Mouse (Mus musculus): ENCODE results near the gene Psma6.

Psma6 gene

GRCm38 (mm10) chr12:55365083-55365482 lies 18.9 kb upstream of the Psma6 start:
- Histone ChIP-seq H3K9me3 (ENCODE audit: low read length) (no peaks in the 10 kb centered on the region), H3K4me1 (replicated peaks; ENCODE audit: low read depth, low read length) (peaks cover 8% of the 10 kb centered on the region; the same call in 1 of the 2 replicates), H3K4me3 (replicated peaks; ENCODE audit: low read length) (no peak overlapping the region), H3K36me3 (ENCODE audit: insufficient read depth, low read length) (peaks cover 15% of the 10 kb centered on the region), H3K27me3 (ENCODE audit: insufficient read depth, low read length) (no peaks in the 10 kb centered on the region)
- TF ChIP-seq POU5F1 (IDR thresholded peaks at IDR 0.05; ENCODE audit: borderline replicate concordance, low read length) (no peak), NANOG (IDR thresholded peaks at IDR 0.05; ENCODE audit: borderline replicate concordance, low read length) (no peak), CTCF (conservative IDR thresholded peaks at IDR 0.05; ENCODE audit: low read length) (no peak)

- no peak overlapping the region for H3K4me3 ChIP-seq (replicated peaks; ENCODE audit: low read length)
- peaks cover 17% of the 10 kb centered on the region for H3K4me1 ChIP-seq (replicated peaks; ENCODE audit: low read depth, low read length)
- TF ChIP-seq NANOG (IDR thresholded peaks at IDR 0.05; ENCODE audit: borderline replicate concordance, low read length) (no peak), POU5F1 (IDR thresholded peaks at IDR 0.05; ENCODE audit: borderline replicate concordance, low read length) (no peak), CTCF (conservative IDR thresholded peaks at IDR 0.05; ENCODE audit: low read length) (no peak)
- H3K27me3 ChIP-seq (ENCODE audit: insufficient read depth, low read length) = no peaks in the 10 kb centered on the region
- peaks cover 12% of the 10 kb centered on the region; the same call in 1 of the 2 replicates for H3K36me3 ChIP-seq (ENCODE audit: insufficient read depth, low read length)
- H3K9me3 ChIP-seq (ENCODE audit: low read length) = peaks cover 21% of the 10 kb centered on the region
Measured at GRCm38 (mm10) chr12:55372424-55373055, 11.5 kb upstream of the Psma6 start.

GRCm38 (mm10) chr12:55376956-55377609 lies 6.9 kb upstream of the Psma6 start:
- H3K9me3 ChIP-seq (ENCODE audit: low read length) = peaks cover 21% of the 10 kb centered on the region
- peaks cover 36% of the 10 kb centered on the region for H3K36me3 ChIP-seq (ENCODE audit: insufficient read depth, low read length)
- H3K4me1 ChIP-seq (replicated peaks; ENCODE audit: low read depth, low read length) = peaks cover 50% of the 10 kb centered on the region
- TF ChIP-seq POU5F1 (IDR thresholded peaks at IDR 0.05; ENCODE audit: borderline replicate concordance, low read length) (no peak), CTCF (conservative IDR thresholded peaks at IDR 0.05; ENCODE audit: low read length) (no peak)
- peak overlapping the region; percentile 56 for H3K4me3 ChIP-seq (replicated peaks; ENCODE audit: low read length)
- no peaks in the 10 kb centered on the region for H3K27me3 ChIP-seq (ENCODE audit: insufficient read depth, low read length)

- Histone ChIP-seq H3K9me3 (ENCODE audit: low read length) (peaks cover 21% of the 10 kb centered on the region), H3K36me3 (ENCODE audit: insufficient read depth, low read length) (peaks cover 41% of the 10 kb centered on the region), H3K27me3 (ENCODE audit: insufficient read depth, low read length) (no peaks in the 10 kb centered on the region), H3K4me1 (replicated peaks; ENCODE audit: low read depth, low read length) (peaks cover 56% of the 10 kb centered on the region), H3K4me3 (replicated peaks; ENCODE audit: low read length) (peak overlapping the region; percentile 56)
- TF ChIP-seq NANOG (IDR thresholded peaks at IDR 0.05; ENCODE audit: borderline replicate concordance, low read length) (no peak), CTCF (conservative IDR thresholded peaks at IDR 0.05; ENCODE audit: low read length) (no peak), POU5F1 (IDR thresholded peaks at IDR 0.05; ENCODE audit: borderline replicate concordance, low read length) (no peak)
Measured at GRCm38 (mm10) chr12:55377610-55377980, 6.4 kb upstream of the Psma6 start.

GRCm38 (mm10) chr12:55384826-55385225 lies 804 bp downstream of the Psma6 start:
- TF ChIP-seq POU5F1 (IDR thresholded peaks at IDR 0.05; ENCODE audit: borderline replicate concordance, low read length) = no peak
- no peak for TF ChIP-seq CTCF (conservative IDR thresholded peaks at IDR 0.05; ENCODE audit: low read length)
- TF ChIP-seq NANOG (IDR thresholded peaks at IDR 0.05; ENCODE audit: borderline replicate concordance, low read length) = no peak

GRCm38 (mm10) chr12:55385931-55386330 lies 1.9 kb downstream of the Psma6 start:
- peak overlapping the region; percentile 18; the same call in 1 of the 2 replicates for H3K4me3 ChIP-seq (replicated peaks; ENCODE audit: low read length)
- H3K4me1 ChIP-seq (replicated peaks; ENCODE audit: low read depth, low read length) = peaks cover 93% of the 10 kb centered on the region
- no peaks in the 10 kb centered on the region for H3K9me3 ChIP-seq (ENCODE audit: low read length)
- no peak for TF ChIP-seq CTCF (conservative IDR thresholded peaks at IDR 0.05; ENCODE audit: low read length)
- TF ChIP-seq POU5F1 (IDR thresholded peaks at IDR 0.05; ENCODE audit: borderline replicate concordance, low read length) = no peak
- TF ChIP-seq NANOG (IDR thresholded peaks at IDR 0.05; ENCODE audit: borderline replicate concordance, low read length) = no peak
- H3K27me3 ChIP-seq (ENCODE audit: insufficient read depth, low read length) = no peaks in the 10 kb centered on the region; the same call in 1 of the 2 replicates
- H3K36me3 ChIP-seq (ENCODE audit: insufficient read depth, low read length) = peaks cover 19% of the 10 kb centered on the region

More at GRCm38 (mm10) chr12:55384826-55385225, 804 bp downstream of the Psma6 start:
- Histone ChIP-seq H3K4me3 (replicated peaks; ENCODE audit: low read length) (0 out of 2 replicates have a peak overlapping the region, but pooled peaks have one; percentile 23), H3K27me3 (ENCODE audit: insufficient read depth, low read length) (no peaks in the 10 kb centered on the region), H3K36me3 (ENCODE audit: insufficient read depth, low read length) (peaks cover 29% of the 10 kb centered on the region), H3K4me1 (replicated peaks; ENCODE audit: low read depth, low read length) (peaks cover 85% of the 10 kb centered on the region), H3K9me3 (ENCODE audit: low read length) (no peaks in the 10 kb centered on the region)

GRCm38 (mm10) chr12:55386456-55386855 lies 2.4 kb downstream of the Psma6 start:
- TF ChIP-seq NANOG (IDR thresholded peaks at IDR 0.05; ENCODE audit: borderline replicate concordance, low read length) (no peak), CTCF (conservative IDR thresholded peaks at IDR 0.05; ENCODE audit: low read length) (no peak), POU5F1 (IDR thresholded peaks at IDR 0.05; ENCODE audit: borderline replicate concordance, low read length) (no peak)
- H3K4me3 ChIP-seq (replicated peaks; ENCODE audit: low read length) = peak overlapping the region; percentile 1; the same call in 1 of the 2 replicates
- H3K36me3 ChIP-seq (ENCODE audit: insufficient read depth, low read length) = peaks cover 19% of the 10 kb centered on the region
- peaks cover 97% of the 10 kb centered on the region for H3K4me1 ChIP-seq (replicated peaks; ENCODE audit: low read depth, low read length)
- no peaks in the 10 kb centered on the region; the same call in 1 of the 2 replicates for H3K27me3 ChIP-seq (ENCODE audit: insufficient read depth, low read length)
- no peaks in the 10 kb centered on the region for H3K9me3 ChIP-seq (ENCODE audit: low read length)

- H3K4me1 ChIP-seq (replicated peaks; ENCODE audit: low read depth, low read length) = peaks cover 92% of the 10 kb centered on the region
- H3K27me3 ChIP-seq (ENCODE audit: insufficient read depth, low read length) = no peaks in the 10 kb centered on the region; the same call in 1 of the 2 replicates
- no peak overlapping the region for H3K4me3 ChIP-seq (replicated peaks; ENCODE audit: low read length)
- no peak for TF ChIP-seq CTCF (conservative IDR thresholded peaks at IDR 0.05; ENCODE audit: low read length)
- TF ChIP-seq POU5F1 (IDR thresholded peaks at IDR 0.05; ENCODE audit: borderline replicate concordance, low read length) = no peak
- no peak for TF ChIP-seq NANOG (IDR thresholded peaks at IDR 0.05; ENCODE audit: borderline replicate concordance, low read length)
- no peaks in the 10 kb centered on the region for H3K9me3 ChIP-seq (ENCODE audit: low read length)
- H3K36me3 ChIP-seq (ENCODE audit: insufficient read depth, low read length) = peaks cover 12% of the 10 kb centered on the region
Measured at GRCm38 (mm10) chr12:55387083-55387787, 3.2 kb downstream of the Psma6 start.

Data from E14TG2a.4 (cell line).